Mouse (Mus musculus) lung, adult 2 months (tissue): ENCODE data around the gene Atp6ap1.

Source experiments
- CTCF ChIP-seq: fragments of 200-500 bp; IDR thresholded peaks from 2 replicates; pipeline ENCODE4 v1.5.1; 2011; ENCODE audit warnings: mild to moderate bottlenecking, low read length, control low read depth; ENCODE audit not compliant: insufficient read depth
- POLR2A ChIP-seq: fragments of 200-500 bp; IDR thresholded peaks from 2 replicates; pipeline ENCODE4 v1.6.1; 2011; ENCODE audit warnings: low read depth, mild to moderate bottlenecking, control low read depth, low read length, borderline replicate concordance; ENCODE audit errors: extremely low read depth

DNA sequence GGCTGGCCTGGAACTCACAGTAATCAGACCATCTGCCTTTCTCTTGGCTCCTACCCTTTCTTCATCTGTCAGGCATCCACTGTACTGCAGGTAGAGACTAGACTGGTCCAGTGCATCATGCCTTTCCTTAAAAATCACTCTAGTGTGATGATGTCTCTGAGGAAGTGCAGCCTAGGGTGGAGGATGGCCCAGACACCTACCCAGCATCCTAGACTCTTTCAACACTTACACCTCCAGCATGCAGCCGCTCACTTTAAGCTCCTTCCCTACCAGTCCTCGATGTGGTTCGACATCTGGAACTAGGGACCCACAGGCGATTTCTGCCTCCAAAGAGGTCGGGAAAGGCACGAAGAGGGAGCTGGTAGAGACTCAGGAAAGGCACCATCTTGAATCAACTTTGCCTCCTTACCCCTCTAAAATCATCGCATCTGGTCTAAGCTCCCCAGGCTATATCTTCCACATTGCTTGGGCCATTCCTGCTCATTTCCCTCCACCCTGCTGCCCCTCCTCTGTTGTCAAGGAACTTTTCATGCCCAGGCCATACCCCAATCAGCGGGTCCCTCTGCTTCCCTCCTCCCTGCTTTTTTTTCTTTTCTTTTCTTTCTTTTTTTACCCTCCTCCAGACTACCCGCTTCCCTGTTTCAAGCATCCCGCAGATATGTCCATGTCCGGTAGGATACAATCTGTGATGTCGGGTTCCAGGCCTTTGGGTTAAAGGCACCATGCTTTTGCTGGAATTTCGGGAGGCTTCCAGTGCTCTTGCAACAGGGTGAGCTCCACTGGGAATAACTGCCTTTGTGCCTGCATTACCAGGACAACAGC lies 56.0 kb downstream of the Atp6ap1 start:
- TF ChIP-seq POLR2A (no peak), CTCF (no peak)
